Mouse (Mus musculus): ENCODE measurements around the gene C77080. TPM values are rescaled to one million over a fixed set of nuclear protein-coding genes. Genes with fewer than 3 reads are reported as not detected.
A peak's percentile ranks its signal among the peaks of the same experiment; 100 is the strongest.

The C77080 gene
- polyA plus RNA-seq, 2 experiments: 0.74 to 1.2 TPM

GRCm38 (mm10) chr4:129211461-129211860 is 49.7 kb downstream of the C77080 start:
- no peaks in the 10 kb centered on the region for H3K9me3 ChIP-seq (ENCODE audit: control insufficient read depth, low read length)
- no peak for TF ChIP-seq CTCF (IDR thresholded peaks at IDR 0.05; ENCODE audit: low read depth)
- TF ChIP-seq EP300 (IDR thresholded peaks at IDR 0.05; ENCODE audit: low read depth): no peak
- no peaks in the 10 kb centered on the region for H3K27me3 ChIP-seq (ENCODE audit: control insufficient read depth, insufficient read depth, low read length)
- H3K27ac ChIP-seq: no peak overlapping the region
- peaks cover 85% of the 10 kb centered on the region for H3K36me3 ChIP-seq (replicated peaks; ENCODE audit: control insufficient read depth, insufficient read depth, low read depth)
- ATAC-seq (ENCODE audit: insufficient read depth) (no peak), DNase-seq (ENCODE audit: low read depth in 3 of 3, low spot score in 3 of 3) (no peak)
- no peaks in the 10 kb centered on the region for H3K4me1 ChIP-seq (replicated peaks; ENCODE audit: control insufficient read depth in 2 of 2, insufficient read depth in 2 of 2, low read length in 1 of 2)
- H3K9ac ChIP-seq (replicated peaks): no peak overlapping the region
- H3K4me2 ChIP-seq (ENCODE audit: low read depth): no peak overlapping the region
- H3K4me3 ChIP-seq (ENCODE audit: insufficient read depth in 1 of 2, low read depth in 2 of 2, low read length in 2 of 2): no peak overlapping the region
- WGBS (ENCODE audit: insufficient replicate concordance): 82% methylated on average over 4 of the region's 4 CpGs

- H3K9ac ChIP-seq (replicated peaks): no peak overlapping the region
- no peaks in the 10 kb centered on the region for H3K4me1 ChIP-seq (replicated peaks; ENCODE audit: control insufficient read depth in 2 of 2, insufficient read depth in 2 of 2, low read length in 1 of 2)
- peaks cover 85% of the 10 kb centered on the region for H3K36me3 ChIP-seq (replicated peaks; ENCODE audit: control insufficient read depth, insufficient read depth, low read depth)
- 63% methylated on average over 7 of the region's 7 CpGs for WGBS (ENCODE audit: insufficient replicate concordance)
- H3K9me3 ChIP-seq (ENCODE audit: control insufficient read depth, low read length): no peaks in the 10 kb centered on the region
- no peaks in the 10 kb centered on the region for H3K27me3 ChIP-seq (ENCODE audit: control insufficient read depth, insufficient read depth, low read length)
- DNase-seq (ENCODE audit: low read depth in 3 of 3, low spot score in 3 of 3) (no peak), ATAC-seq (ENCODE audit: insufficient read depth) (no peak)
- TF ChIP-seq CTCF (IDR thresholded peaks at IDR 0.05; ENCODE audit: low read depth): peak; percentile 57
- TF ChIP-seq EP300 (IDR thresholded peaks at IDR 0.05; ENCODE audit: low read depth): no peak
- H3K4me3 ChIP-seq (ENCODE audit: insufficient read depth in 1 of 2, low read depth in 2 of 2, low read length in 2 of 2): no peak overlapping the region
- no peak overlapping the region for H3K4me2 ChIP-seq (ENCODE audit: low read depth)
- H3K27ac ChIP-seq: no peak overlapping the region
These were observed 51.7 kb downstream of the C77080 start for GRCm38 (mm10) chr4:129209504-129209903.

DNA sequence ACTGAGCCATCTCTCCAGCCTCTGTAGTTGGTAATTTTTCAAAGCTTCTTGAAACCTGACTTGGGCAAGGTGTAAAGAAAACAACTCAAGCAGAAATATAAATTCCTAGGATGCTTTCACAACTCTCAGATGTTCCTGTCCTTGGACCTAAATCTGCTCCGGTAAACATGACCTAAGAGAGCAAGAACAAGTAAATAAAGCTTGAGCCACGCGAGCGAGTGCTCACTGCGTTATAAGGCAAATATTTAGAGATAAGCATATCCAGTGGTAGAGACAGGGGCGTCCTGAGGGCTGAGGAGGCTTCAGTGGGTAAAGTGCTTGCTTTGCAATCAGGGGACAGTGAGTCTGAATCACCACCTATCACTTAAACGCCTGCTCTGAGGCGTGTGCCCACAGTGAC is 54.4 kb downstream of the C77080 start:
- WGBS (ENCODE audit: insufficient replicate concordance): 73% methylated on average over 8 of the region's 8 CpGs
- H3K27me3 ChIP-seq (ENCODE audit: control insufficient read depth, insufficient read depth, low read length): no peaks in the 10 kb centered on the region
- DNase-seq (ENCODE audit: low read depth in 3 of 3, low spot score in 3 of 3) (no peak), ATAC-seq (ENCODE audit: insufficient read depth) (no peak)
- H3K9me3 ChIP-seq (ENCODE audit: control insufficient read depth, low read length): no peaks in the 10 kb centered on the region
- no peak overlapping the region for H3K27ac ChIP-seq
- peaks cover 77% of the 10 kb centered on the region for H3K36me3 ChIP-seq (replicated peaks; ENCODE audit: control insufficient read depth, insufficient read depth, low read depth)
- no peak overlapping the region for H3K4me3 ChIP-seq (ENCODE audit: insufficient read depth in 1 of 2, low read depth in 2 of 2, low read length in 2 of 2)
- no peaks in the 10 kb centered on the region for H3K4me1 ChIP-seq (replicated peaks; ENCODE audit: control insufficient read depth in 2 of 2, insufficient read depth in 2 of 2, low read length in 1 of 2)
- TF ChIP-seq CTCF (IDR thresholded peaks at IDR 0.05; ENCODE audit: low read depth) (no peak), EP300 (IDR thresholded peaks at IDR 0.05; ENCODE audit: low read depth) (no peak)
- no peak overlapping the region for H3K9ac ChIP-seq (replicated peaks)
- H3K4me2 ChIP-seq (ENCODE audit: low read depth): no peak overlapping the region

GRCm38 (mm10) chr4:129204655-129205054 is 56.5 kb downstream of the C77080 start:
- Histone ChIP-seq H3K27me3 (ENCODE audit: control insufficient read depth, insufficient read depth, low read length) (no peaks in the 10 kb centered on the region), H3K4me1 (replicated peaks; ENCODE audit: control insufficient read depth in 2 of 2, insufficient read depth in 2 of 2, low read length in 1 of 2) (no peaks in the 10 kb centered on the region), H3K9me3 (ENCODE audit: control insufficient read depth, low read length) (no peaks in the 10 kb centered on the region), H3K27ac (no peak overlapping the region), H3K4me2 (ENCODE audit: low read depth) (no peak overlapping the region), H3K4me3 (ENCODE audit: insufficient read depth in 1 of 2, low read depth in 2 of 2, low read length in 2 of 2) (no peak overlapping the region), H3K36me3 (replicated peaks; ENCODE audit: control insufficient read depth, insufficient read depth, low read depth) (peaks cover 76% of the 10 kb centered on the region), H3K9ac (replicated peaks) (no peak overlapping the region)
- ATAC-seq (ENCODE audit: insufficient read depth) (no peak), DNase-seq (ENCODE audit: low read depth in 3 of 3, low spot score in 3 of 3) (no peak)
- 92% methylated on average over 10 of the region's 10 CpGs for WGBS (ENCODE audit: insufficient replicate concordance)
- TF ChIP-seq CTCF (IDR thresholded peaks at IDR 0.05; ENCODE audit: low read depth) (no peak), EP300 (IDR thresholded peaks at IDR 0.05; ENCODE audit: low read depth) (no peak)

DNA sequence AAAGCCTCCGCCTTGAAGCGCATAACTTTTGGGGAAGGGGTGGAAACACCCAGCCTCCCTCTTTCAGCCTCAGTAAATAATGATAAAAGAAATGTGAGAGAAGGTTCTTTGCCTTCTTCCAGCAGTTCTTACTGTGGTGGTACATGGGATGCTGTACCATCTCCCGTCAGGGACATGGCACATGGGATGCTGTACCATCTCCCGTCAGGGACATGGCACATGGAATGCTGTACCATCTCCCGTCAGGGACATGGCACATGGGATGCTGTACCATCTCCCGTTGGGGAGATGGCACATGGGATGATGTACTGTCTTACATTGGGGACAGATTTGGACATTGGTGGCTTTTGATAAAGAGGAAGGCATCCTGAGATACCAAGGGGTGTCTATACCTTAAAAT is 63.7 kb downstream of the C77080 start:
- ATAC-seq (ENCODE audit: insufficient read depth) (no peak), DNase-seq (ENCODE audit: low read depth in 3 of 3, low spot score in 3 of 3) (no peak)
- no peaks in the 10 kb centered on the region for H3K27me3 ChIP-seq (ENCODE audit: control insufficient read depth, insufficient read depth, low read length)
- H3K9ac ChIP-seq (replicated peaks): no peak overlapping the region
- no peak overlapping the region for H3K4me3 ChIP-seq (ENCODE audit: insufficient read depth in 1 of 2, low read depth in 2 of 2, low read length in 2 of 2)
- no peak overlapping the region for H3K27ac ChIP-seq
- TF ChIP-seq EP300 (IDR thresholded peaks at IDR 0.05; ENCODE audit: low read depth) (no peak), CTCF (IDR thresholded peaks at IDR 0.05; ENCODE audit: low read depth) (no peak)
- H3K9me3 ChIP-seq (ENCODE audit: control insufficient read depth, low read length): no peaks in the 10 kb centered on the region
- 93% methylated on average over 6 of the region's 6 CpGs for WGBS (ENCODE audit: insufficient replicate concordance)
- no peak overlapping the region for H3K4me2 ChIP-seq (ENCODE audit: low read depth)
- H3K4me1 ChIP-seq (replicated peaks; ENCODE audit: control insufficient read depth in 2 of 2, insufficient read depth in 2 of 2, low read length in 1 of 2): peaks cover 0 to 8% of the 10 kb centered on the region in 2 experiments; a peak in 2 of 4 replicates
- peaks cover 54% of the 10 kb centered on the region for H3K36me3 ChIP-seq (replicated peaks; ENCODE audit: control insufficient read depth, insufficient read depth, low read depth)

Measured in liver, embryonic 14.5 days (tissue).